Mouse (Mus musculus): ENCODE data around the gene Csn1s2a. TPM values are rescaled to one million over a fixed set of nuclear protein-coding genes. Genes with fewer than 3 reads are reported as not detected.
"Not testable (repeated sequence)": the region's sequence is repeated elsewhere in the genome, so short reads cannot be mapped to it uniquely, and the experiment has no call there.

Gene Csn1s2a
- polyA plus RNA-seq (2015; fragmentation: Nextera tagmentation; extraction: Ambion mirVana) = not detected in 2 replicates

GRCm38 (mm10) chr5:87774267-87774666 is at the start of gene Csn1s2a:
Gene Csn1s2a (plus strand): TSS chr5:87774567.
- Histone ChIP-seq H3K4me1 (ENCODE audit: control insufficient read depth, insufficient read depth, low read length) (no peaks in the 10 kb centered on the region), H3K4me2 (ENCODE audit: low read depth, low read length) (no peak within 1 kb of the TSS), H3K9me3 (replicated peaks; ENCODE audit: control insufficient read depth, low read length) (no peaks in the 10 kb centered on the region), H3K9ac (ENCODE audit: low read length) (no peak within 1 kb of the TSS), H3K27me3 (ENCODE audit: control insufficient read depth, insufficient read depth, low read length) (no peaks in the 10 kb centered on the region), H3K36me3 (ENCODE audit: control insufficient read depth, insufficient read depth, low read length) (no peaks in the 10 kb centered on the region), H3K27ac (ENCODE audit: low read length) (no peak within 1 kb of the TSS), H3K4me3 (replicated peaks; ENCODE audit: low read length) (no peak within 1 kb of the TSS)
- WGBS = 81% methylated on average over 1 of the region's 1 CpGs
- ATAC-seq (ENCODE audit: insufficient read depth, low FRiP score) = no peak

- H3K9me3 ChIP-seq (replicated peaks; ENCODE audit: control insufficient read depth, low read length) = no peaks in the 10 kb centered on the region
Measured at GRCm38 (mm10) chr5:87734821-87735220, 39.5 kb upstream of the Csn1s2a start.

GRCm38 (mm10) chr5:87753471-87753870 is 20.9 kb upstream of the Csn1s2a start:
- Histone ChIP-seq H3K36me3 (ENCODE audit: control insufficient read depth, insufficient read depth, low read length) (no peaks in the 10 kb centered on the region), H3K4me3 (replicated peaks; ENCODE audit: low read length) (no peak overlapping the region), H3K9ac (ENCODE audit: low read length) (no peak overlapping the region), H3K4me1 (ENCODE audit: control insufficient read depth, insufficient read depth, low read length) (no peaks in the 10 kb centered on the region), H3K27ac (ENCODE audit: low read length) (no peak overlapping the region), H3K27me3 (ENCODE audit: control insufficient read depth, insufficient read depth, low read length) (no peaks in the 10 kb centered on the region), H3K4me2 (ENCODE audit: low read depth, low read length) (no peak overlapping the region), H3K9me3 (replicated peaks; ENCODE audit: control insufficient read depth, low read length) (no peaks in the 10 kb centered on the region)
- WGBS = 94% methylated on average over 1 of the region's 1 CpGs
- ATAC-seq (ENCODE audit: insufficient read depth, low FRiP score) = no peak

More at GRCm38 (mm10) chr5:87734821-87735220, 39.5 kb upstream of the Csn1s2a start:
- H3K4me2 ChIP-seq (ENCODE audit: low read depth, low read length) = no peak overlapping the region
- no peak overlapping the region for H3K27ac ChIP-seq (ENCODE audit: low read length)
- no peaks in the 10 kb centered on the region for H3K27me3 ChIP-seq (ENCODE audit: control insufficient read depth, insufficient read depth, low read length)
- H3K36me3 ChIP-seq (ENCODE audit: control insufficient read depth, insufficient read depth, low read length) = no peaks in the 10 kb centered on the region
- ATAC-seq (ENCODE audit: insufficient read depth, low FRiP score) = no peak
- H3K9ac ChIP-seq (ENCODE audit: low read length) = no peak overlapping the region
- H3K4me3 ChIP-seq (replicated peaks; ENCODE audit: low read length) = no peak overlapping the region
- H3K4me1 ChIP-seq (ENCODE audit: control insufficient read depth, insufficient read depth, low read length) = no peaks in the 10 kb centered on the region

GRCm38 (mm10) chr5:87764546-87764945 is 9.8 kb upstream of the Csn1s2a start:
- Histone ChIP-seq H3K4me1 (ENCODE audit: control insufficient read depth, insufficient read depth, low read length) (no peaks in the 10 kb centered on the region), H3K36me3 (ENCODE audit: control insufficient read depth, insufficient read depth, low read length) (no peaks in the 10 kb centered on the region), H3K27ac (ENCODE audit: low read length) (no peak overlapping the region), H3K27me3 (ENCODE audit: control insufficient read depth, insufficient read depth, low read length) (no peaks in the 10 kb centered on the region), H3K4me3 (replicated peaks; ENCODE audit: low read length) (no peak overlapping the region), H3K9me3 (replicated peaks; ENCODE audit: control insufficient read depth, low read length) (no peaks in the 10 kb centered on the region), H3K4me2 (ENCODE audit: low read depth, low read length) (no peak overlapping the region), H3K9ac (ENCODE audit: low read length) (no peak overlapping the region)
- 79% methylated on average over 3 of the region's 3 CpGs for WGBS
- ATAC-seq (ENCODE audit: insufficient read depth, low FRiP score) = no peak

- H3K4me2 ChIP-seq (ENCODE audit: low read depth, low read length); H3K9me3 ChIP-seq (replicated peaks; ENCODE audit: control insufficient read depth, low read length); H3K4me1 ChIP-seq (ENCODE audit: control insufficient read depth, insufficient read depth, low read length); H3K4me3 ChIP-seq (replicated peaks; ENCODE audit: low read length); H3K36me3 ChIP-seq (ENCODE audit: control insufficient read depth, insufficient read depth, low read length); H3K27me3 ChIP-seq (ENCODE audit: control insufficient read depth, insufficient read depth, low read length); H3K27ac ChIP-seq (ENCODE audit: low read length); ATAC-seq (ENCODE audit: insufficient read depth, low FRiP score); H3K9ac ChIP-seq (ENCODE audit: low read length): not testable (repeated sequence)
- WGBS = 42% methylated on average over 2 of the region's 2 CpGs
Measured at GRCm38 (mm10) chr5:87772151-87772550, 2.2 kb upstream of the Csn1s2a start.

- no peak overlapping the region for H3K27ac ChIP-seq (ENCODE audit: low read length)
- H3K27me3 ChIP-seq (ENCODE audit: control insufficient read depth, insufficient read depth, low read length) = no peaks in the 10 kb centered on the region
- H3K36me3 ChIP-seq (ENCODE audit: control insufficient read depth, insufficient read depth, low read length) = no peaks in the 10 kb centered on the region
- H3K9ac ChIP-seq (ENCODE audit: low read length) = no peak overlapping the region
- 57% methylated on average over 4 of the region's 4 CpGs for WGBS
- H3K4me3 ChIP-seq (replicated peaks; ENCODE audit: low read length) = no peak overlapping the region
- no peaks in the 10 kb centered on the region for H3K4me1 ChIP-seq (ENCODE audit: control insufficient read depth, insufficient read depth, low read length)
- no peak for ATAC-seq (ENCODE audit: insufficient read depth, low FRiP score)
- no peak overlapping the region for H3K4me2 ChIP-seq (ENCODE audit: low read depth, low read length)
- no peaks in the 10 kb centered on the region for H3K9me3 ChIP-seq (replicated peaks; ENCODE audit: control insufficient read depth, low read length)
Measured at GRCm38 (mm10) chr5:87782731-87783130, 8.4 kb downstream of the Csn1s2a start.

GRCm38 (mm10) chr5:87807782-87808181 is 33.4 kb downstream of the Csn1s2a start, which contains the start of gene Csn1s2b:
Gene Csn1s2b (plus strand): TSS chr5:87808082.
- H3K27me3 ChIP-seq (ENCODE audit: control insufficient read depth, insufficient read depth, low read length) = no peaks in the 10 kb centered on the region
- no peak for ATAC-seq (ENCODE audit: insufficient read depth, low FRiP score)

GRCm38 (mm10) chr5:87809253-87809652 is 34.9 kb downstream of the Csn1s2a start:
- ATAC-seq (ENCODE audit: insufficient read depth, low FRiP score) = no peak
- WGBS = 62% methylated on average over 2 of the region's 2 CpGs
- no peaks in the 10 kb centered on the region for H3K9me3 ChIP-seq (replicated peaks; ENCODE audit: control insufficient read depth, low read length)
- H3K27me3 ChIP-seq (ENCODE audit: control insufficient read depth, insufficient read depth, low read length) = no peaks in the 10 kb centered on the region
- no peak overlapping the region for H3K4me2 ChIP-seq (ENCODE audit: low read depth, low read length)
- H3K4me1 ChIP-seq (ENCODE audit: control insufficient read depth, insufficient read depth, low read length) = no peaks in the 10 kb centered on the region
- no peak overlapping the region for H3K27ac ChIP-seq (ENCODE audit: low read length)
- H3K9ac ChIP-seq (ENCODE audit: low read length) = no peak overlapping the region
- H3K4me3 ChIP-seq (replicated peaks; ENCODE audit: low read length) = no peak overlapping the region
- no peaks in the 10 kb centered on the region for H3K36me3 ChIP-seq (ENCODE audit: control insufficient read depth, insufficient read depth, low read length)

More at GRCm38 (mm10) chr5:87807782-87808181, 33.4 kb downstream of the Csn1s2a start, which contains the start of gene Csn1s2b:
- Histone ChIP-seq H3K4me1 (ENCODE audit: control insufficient read depth, insufficient read depth, low read length) (no peaks in the 10 kb centered on the region), H3K36me3 (ENCODE audit: control insufficient read depth, insufficient read depth, low read length) (no peaks in the 10 kb centered on the region), H3K27ac (ENCODE audit: low read length) (no peak within 1 kb of the TSS), H3K9ac (ENCODE audit: low read length) (no peak within 1 kb of the TSS), H3K4me3 (replicated peaks; ENCODE audit: low read length) (no peak within 1 kb of the TSS), H3K4me2 (ENCODE audit: low read depth, low read length) (no peak within 1 kb of the TSS), H3K9me3 (replicated peaks; ENCODE audit: control insufficient read depth, low read length) (no peaks in the 10 kb centered on the region)
- 64% methylated on average over 2 of the region's 2 CpGs for WGBS

- Histone ChIP-seq H3K4me1 (ENCODE audit: control insufficient read depth, insufficient read depth, low read length) (no peaks in the 10 kb centered on the region), H3K4me3 (replicated peaks; ENCODE audit: low read length) (no peak within 1 kb of the TSS), H3K27me3 (ENCODE audit: control insufficient read depth, insufficient read depth, low read length) (no peaks in the 10 kb centered on the region), H3K27ac (ENCODE audit: low read length) (no peak within 1 kb of the TSS), H3K9me3 (replicated peaks; ENCODE audit: control insufficient read depth, low read length) (no peaks in the 10 kb centered on the region), H3K9ac (ENCODE audit: low read length) (no peak within 1 kb of the TSS), H3K4me2 (ENCODE audit: low read depth, low read length) (no peak within 1 kb of the TSS), H3K36me3 (ENCODE audit: control insufficient read depth, insufficient read depth, low read length) (no peaks in the 10 kb centered on the region)
- 66% methylated on average over 1 of the region's 1 CpGs for WGBS
- no peak for ATAC-seq (ENCODE audit: insufficient read depth, low FRiP score)
Measured at GRCm38 (mm10) chr5:87825386-87825785, 51.0 kb downstream of the Csn1s2a start, which contains the start of gene Prr27. Gene Prr27 (plus strand): TSS chr5:87825686.
